Mouse (Mus musculus) granulocyte monocyte progenitor cell, adult 5-6 weeks (primary cell): ENCODE measurements around the gene Ctnna3. TPM values are rescaled to one million over a fixed set of nuclear protein-coding genes. Genes with fewer than 3 reads are reported as not detected.

Source experiments
- ATAC-seq: replicated peaks from 2 replicates; pipeline ENCODE4 v1.8.0; 2016; ENCODE audit warnings: mild to moderate bottlenecking, moderate TSS enrichment, inconsistent platforms; ENCODE audit not compliant: poor library complexity, severe bottlenecking
- total RNA-seq, 2 experiments: library from RNA; stranded (forward) in 1 of 2; stranded (reverse) in 1 of 2; fragments of 200-712, 200-1000 nt in 1 of 2; fragments of >200 nt in 1 of 2; fragmentation: Nextera tagmentation in 1 of 2; gene quantifications; 2 replicates each; pipeline ENCODE4 v1.2.3; 2014 to 2017

Gene Ctnna3
- total RNA-seq, 2 experiments from 2014 or later: not detected

- ATAC-seq: no peak
Measured at GRCm38 (mm10) chr10:63894612-63895011, 464.7 kb downstream of the Ctnna3 start.

- ATAC-seq: no peak
Measured at GRCm38 (mm10) chr10:63899891-63900290, 470.0 kb downstream of the Ctnna3 start.

GRCm38 (mm10) chr10:63908878-63909277, 479.0 kb downstream of the Ctnna3 start:
- no peak for ATAC-seq

GRCm38 (mm10) chr10:63927334-63927733, 497.4 kb downstream of the Ctnna3 start, which contains the start of gene Gm10118:
Gm10118 (minus strand) TSS chr10:63927434.
- no peak for ATAC-seq

GRCm38 (mm10) chr10:63933946-63934345, 504.0 kb downstream of the Ctnna3 start:
- ATAC-seq: no peak

- ATAC-seq: no peak
Measured at GRCm38 (mm10) chr10:63945534-63945933, 515.6 kb downstream of the Ctnna3 start.

GRCm38 (mm10) chr10:63947266-63947665, 517.4 kb downstream of the Ctnna3 start:
- ATAC-seq: no peak

- ATAC-seq: no peak
Measured at GRCm38 (mm10) chr10:63950867-63951266, 521.0 kb downstream of the Ctnna3 start.

- no peak for ATAC-seq
Measured at GRCm38 (mm10) chr10:63951481-63951880, 521.6 kb downstream of the Ctnna3 start.

GRCm38 (mm10) chr10:63954308-63954930, 524.5 kb downstream of the Ctnna3 start:
- no peak for ATAC-seq

GRCm38 (mm10) chr10:63972300-63972699, 542.4 kb downstream of the Ctnna3 start:
- ATAC-seq: no peak

- ATAC-seq: no peak
Measured at GRCm38 (mm10) chr10:63978101-63978500, 548.2 kb downstream of the Ctnna3 start.

GRCm38 (mm10) chr10:63978535-63978934, 548.6 kb downstream of the Ctnna3 start:
- ATAC-seq: no peak

GRCm38 (mm10) chr10:63978969-63979368, 549.1 kb downstream of the Ctnna3 start:
- ATAC-seq: no peak

- ATAC-seq: no peak
Measured at GRCm38 (mm10) chr10:63979410-63979809, 549.5 kb downstream of the Ctnna3 start.

- no peak for ATAC-seq
Measured at GRCm38 (mm10) chr10:63985576-63985975, 555.7 kb downstream of the Ctnna3 start.

- ATAC-seq: no peak
Measured at GRCm38 (mm10) chr10:63994251-63994650, 564.4 kb downstream of the Ctnna3 start.

GRCm38 (mm10) chr10:64001531-64001930, 571.6 kb downstream of the Ctnna3 start:
- no peak for ATAC-seq

GRCm38 (mm10) chr10:64001996-64002395, 572.1 kb downstream of the Ctnna3 start:
- ATAC-seq: no peak

GRCm38 (mm10) chr10:64020347-64020746, 590.4 kb downstream of the Ctnna3 start:
- no peak for ATAC-seq

GRCm38 (mm10) chr10:64023340-64023739, 593.4 kb downstream of the Ctnna3 start:
- ATAC-seq: peak; percentile 56

- ATAC-seq: no peak
Measured at GRCm38 (mm10) chr10:64030901-64031300, 601.0 kb downstream of the Ctnna3 start.
